19 mouse cellular contexts compared by ENCODE assay signal in the genomic region with DNA sequence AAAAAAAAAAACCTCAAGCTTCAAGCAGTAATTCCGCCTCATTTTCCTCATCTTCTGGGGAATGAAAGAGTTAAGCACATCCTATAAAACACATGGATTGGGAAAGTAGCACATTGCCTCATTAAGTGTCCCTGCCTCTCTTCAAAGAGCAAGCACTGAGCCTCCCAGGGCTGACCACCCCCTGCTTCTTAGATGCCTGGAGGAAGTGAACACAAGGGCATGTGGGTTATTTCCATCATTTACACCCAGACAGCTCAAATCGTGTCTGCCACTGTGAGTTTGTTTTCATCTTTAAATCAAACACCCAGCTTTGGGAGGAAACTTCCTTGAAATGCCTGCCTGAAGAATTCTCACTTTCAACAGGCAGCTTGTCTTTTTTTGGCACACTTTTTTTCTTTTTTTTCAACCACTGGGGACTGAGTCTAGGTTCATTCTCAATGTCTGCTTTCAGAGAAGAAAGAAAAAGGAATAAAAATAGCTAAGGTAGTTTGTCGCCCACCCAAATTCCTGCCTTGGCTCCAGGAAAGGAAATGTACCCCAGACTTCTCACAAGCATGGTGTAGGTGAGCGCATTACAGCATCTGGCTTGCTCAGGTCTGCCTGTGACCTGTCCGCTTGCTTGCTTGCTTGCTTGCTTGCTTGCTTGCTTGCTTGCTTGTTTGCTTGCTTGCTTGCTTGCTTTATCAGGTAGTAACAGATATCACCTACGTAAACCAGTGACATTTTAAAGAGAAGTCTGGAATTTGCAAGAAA. TPM values are rescaled to one million over a fixed set of nuclear protein-coding genes. Genes with fewer than 3 reads are reported as not detected.
A peak's percentile ranks its signal among the peaks of the same experiment; 100 is the strongest.
DNase-seq lines count a peak whose midpoint lies in the region; ATAC-seq lines count a peak whose summit lies in the region.
"Had no signal": no experiment of that assay in that cellular context is flagged by ENCODE, and none has a peak within 500 bp of the region (broad histone marks: within the 10 kb centered on the region; RNA-seq: fewer than 3 reads in every experiment).

No protein-coding gene starts in this region.

- no peak overlapping the region for H3K4me3 ChIP-seq in forebrain, embryonic 14.5 days (ENCODE audit: low read depth, low read length)
- H3K4me3 ChIP-seq in forebrain, embryonic 11.5 days (ENCODE audit: low read depth, low read length) = no peak overlapping the region
- H3K4me3 ChIP-seq in midbrain, embryonic 14.5 days (replicated peaks; ENCODE audit: low read depth, low read length) = no peak overlapping the region
- H3K4me3 ChIP-seq in midbrain, embryonic 11.5 days (ENCODE audit: low read depth, low read length) = no peak overlapping the region
- H3K4me3 ChIP-seq: embryonic facial prominence, embryonic 15.5 days; gastrocnemius, adult 2 months; heart, embryonic 12.5 days; hindbrain, embryonic 13.5 days; megakaryocyte, embryonic 14.5 days; neural tube, embryonic 13.5 days had no signal

- peaks cover 4% of the 10 kb centered on the region; the same call in 1 of the 2 replicates for H3K4me1 ChIP-seq in forebrain, embryonic 14.5 days (ENCODE audit: control insufficient read depth, insufficient read depth, low read length)
- no peaks in the 10 kb centered on the region for H3K4me1 ChIP-seq in forebrain, embryonic 11.5 days (replicated peaks; ENCODE audit: control insufficient read depth, insufficient read depth, low read length)
- H3K4me1 ChIP-seq in midbrain, embryonic 14.5 days (ENCODE audit: control insufficient read depth, insufficient read depth, low read length) = no peaks in the 10 kb centered on the region
- no peaks in the 10 kb centered on the region for H3K4me1 ChIP-seq in midbrain, embryonic 11.5 days (ENCODE audit: control insufficient read depth, insufficient read depth, low read length)
- H3K4me1 ChIP-seq: embryonic facial prominence, embryonic 15.5 days; heart, embryonic 12.5 days had no signal

- no peaks in the 10 kb centered on the region for H3K9me3 ChIP-seq in forebrain, embryonic 14.5 days (replicated peaks; ENCODE audit: control insufficient read depth, low read length)
- no peaks in the 10 kb centered on the region for H3K9me3 ChIP-seq in forebrain, embryonic 11.5 days (ENCODE audit: control insufficient read depth, low read length)
- H3K9me3 ChIP-seq in midbrain, embryonic 14.5 days (ENCODE audit: control insufficient read depth, low read length) = no peaks in the 10 kb centered on the region
- no peaks in the 10 kb centered on the region for H3K9me3 ChIP-seq in midbrain, embryonic 11.5 days (ENCODE audit: control insufficient read depth, low read length)
- H3K9me3 ChIP-seq: embryonic facial prominence, embryonic 15.5 days; heart, embryonic 12.5 days; hindbrain, embryonic 13.5 days; neural tube, embryonic 13.5 days had no signal

- H3K27ac ChIP-seq in forebrain, embryonic 14.5 days (ENCODE audit: low read depth, low read length) = no peak overlapping the region
- no peak overlapping the region for H3K27ac ChIP-seq in forebrain, embryonic 11.5 days (ENCODE audit: low read depth, low read length)
- H3K27ac ChIP-seq in midbrain, embryonic 14.5 days (replicated peaks; ENCODE audit: low read depth, low read length) = no peak overlapping the region
- no peak overlapping the region for H3K27ac ChIP-seq in midbrain, embryonic 11.5 days (ENCODE audit: low read depth, low read length)
- H3K27ac ChIP-seq: embryonic facial prominence, embryonic 15.5 days; gastrocnemius, adult 2 months; hindbrain, embryonic 13.5 days; neural tube, embryonic 13.5 days had no signal

- H3K27me3 ChIP-seq in forebrain, embryonic 14.5 days (replicated peaks; ENCODE audit: control insufficient read depth, insufficient read depth, low read length) = no peaks in the 10 kb centered on the region
- no peaks in the 10 kb centered on the region for H3K27me3 ChIP-seq in forebrain, embryonic 11.5 days (ENCODE audit: control insufficient read depth, insufficient read depth, low read length)
- H3K27me3 ChIP-seq in midbrain, embryonic 14.5 days (ENCODE audit: control insufficient read depth, insufficient read depth, low read length) = no peaks in the 10 kb centered on the region
- no peaks in the 10 kb centered on the region for H3K27me3 ChIP-seq in midbrain, embryonic 11.5 days (ENCODE audit: control insufficient read depth, insufficient read depth, low read length)
- H3K27me3 ChIP-seq: embryonic facial prominence, embryonic 15.5 days; heart, embryonic 12.5 days; hindbrain, embryonic 13.5 days; megakaryocyte, embryonic 14.5 days; neural tube, embryonic 13.5 days had no signal

- peak; percentile 26 for DNase-seq in forebrain, embryonic 14.5 days (ENCODE audit: low spot score)
- no peak for DNase-seq in forebrain, embryonic 11.5 days (ENCODE audit: low spot score)
- DNase-seq in midbrain, embryonic 14.5 days = peak; percentile 15
- DNase-seq in midbrain, embryonic 11.5 days (ENCODE audit: low spot score, missing footprints) = no peak
- peak; percentile 49 for DNase-seq in forelimb bud, embryonic 11.5 days (ENCODE audit: low read depth, low spot score)
- peak; percentile 6 for DNase-seq in telencephalon, adult 2 months (ENCODE audit: low read depth, low spot score)
- DNase-seq in c-Kit-positive CD71-positive TER-119-positive erythroid progenitor cells, embryonic 14.5 days (ENCODE audit: low spot score) = no peak
- DNase-seq: adrenal gland, postnatal 36 days; cerebellum, adult 8-10 months; gastrocnemius, adult 2 months; kidney, postnatal 10 days; lung, adult 2 months had no signal

- no peak for ATAC-seq in forebrain, embryonic 14.5 days
- no peak for ATAC-seq in forebrain, embryonic 11.5 days (replicated peaks; ENCODE audit: low FRiP score)
- no peak for ATAC-seq in midbrain, embryonic 14.5 days (ENCODE audit: low FRiP score, low TSS enrichment)
- no peak for ATAC-seq in midbrain, embryonic 11.5 days (ENCODE audit: low FRiP score)
- ATAC-seq: forebrain, embryonic 16.5 days had no signal

- 58% methylated on average over 6 of the region's 6 CpGs for WGBS in forebrain, embryonic 14.5 days
- whole genome bisulfite sequencing in forebrain, embryonic 11.5 days = 68% methylated on average over 6 of the region's 6 CpGs
- WGBS in midbrain, embryonic 14.5 days = 73% methylated on average over 6 of the region's 6 CpGs
- WGBS in midbrain, embryonic 11.5 days = 75% methylated on average over 6 of the region's 6 CpGs

- H3K4me2 ChIP-seq in forebrain, embryonic 14.5 days (ENCODE audit: low read length) = no peak overlapping the region
- H3K4me2 ChIP-seq in forebrain, embryonic 11.5 days (ENCODE audit: low read depth, low read length, severe bottlenecking) = no peak overlapping the region
- no peak overlapping the region for H3K4me2 ChIP-seq in midbrain, embryonic 14.5 days (ENCODE audit: low read length)
- H3K4me2 ChIP-seq in midbrain, embryonic 11.5 days = no peak overlapping the region
- H3K4me2 ChIP-seq: embryonic facial prominence, embryonic 15.5 days; heart, embryonic 12.5 days; hindbrain, embryonic 13.5 days; neural tube, embryonic 13.5 days had no signal

- no peak overlapping the region for H3K9ac ChIP-seq in forebrain, embryonic 14.5 days (ENCODE audit: low read length)
- no peak overlapping the region for H3K9ac ChIP-seq in forebrain, embryonic 11.5 days (ENCODE audit: low read length)
- H3K9ac ChIP-seq in midbrain, embryonic 14.5 days (replicated peaks; ENCODE audit: low read length) = no peak overlapping the region
- no peak overlapping the region for H3K9ac ChIP-seq in midbrain, embryonic 11.5 days (ENCODE audit: low read length)
- H3K9ac ChIP-seq: embryonic facial prominence, embryonic 15.5 days; heart, embryonic 12.5 days; hindbrain, embryonic 13.5 days; neural tube, embryonic 13.5 days had no signal

- no peaks in the 10 kb centered on the region for H3K36me3 ChIP-seq in forebrain, embryonic 14.5 days (ENCODE audit: control insufficient read depth, insufficient read depth, low read length)
- no peaks in the 10 kb centered on the region for H3K36me3 ChIP-seq in forebrain, embryonic 11.5 days (ENCODE audit: control insufficient read depth, insufficient read depth, low read length)
- H3K36me3 ChIP-seq in midbrain, embryonic 14.5 days (ENCODE audit: control insufficient read depth, insufficient read depth, low read length) = no peaks in the 10 kb centered on the region
- H3K36me3 ChIP-seq in midbrain, embryonic 11.5 days (ENCODE audit: control insufficient read depth, insufficient read depth, low read length) = no peaks in the 10 kb centered on the region
- H3K36me3 ChIP-seq: embryonic facial prominence, embryonic 15.5 days; heart, embryonic 12.5 days; hindbrain, embryonic 13.5 days; neural tube, embryonic 13.5 days had no signal

RNA-seq across cellular contexts. Expression of gene Frem3, which starts 42.5 kb away (rescaled TPM):
- polyA plus RNA-seq in forebrain, embryonic 14.5 days (2014; fragmentation: Nextera tagmentation; extraction: Ambion mirVana) = 0.04 and 0.05 TPM in 2 replicates
- polyA plus RNA-seq in forebrain, embryonic 11.5 days (2014; fragmentation: Nextera tagmentation; extraction: Ambion mirVana) = not detected in 2 replicates
- polyA plus RNA-seq in midbrain, embryonic 14.5 days (2014; fragmentation: Nextera tagmentation; extraction: Ambion mirVana) = 0.11 TPM in 1 of 2 replicates, not detected in the other
- 0.01 TPM in 1 of 2 replicates, not detected in the other for polyA plus RNA-seq in midbrain, embryonic 11.5 days (2014; fragmentation: Nextera tagmentation; extraction: Ambion mirVana)
- polyA plus RNA-seq: liver, adult 2 months; lung, adult 2 months had no signal

Comparison
In these comparisons a context has a peak if more than half of its experiments do, and no peak if none do; other contexts are left out.
1. DNase-seq: peak in forebrain, embryonic 14.5 days (single experiment), midbrain, embryonic 14.5 days (single experiment), forelimb bud, embryonic 11.5 days (single experiment) and telencephalon, adult 2 months (single experiment); none in forebrain, embryonic 11.5 days (single experiment), midbrain, embryonic 11.5 days (single experiment) and c-Kit-positive CD71-positive TER-119-positive erythroid progenitor cells, embryonic 14.5 days (single experiment).